32 mouse cellular contexts compared by ENCODE assay signal in the genomic region with DNA sequence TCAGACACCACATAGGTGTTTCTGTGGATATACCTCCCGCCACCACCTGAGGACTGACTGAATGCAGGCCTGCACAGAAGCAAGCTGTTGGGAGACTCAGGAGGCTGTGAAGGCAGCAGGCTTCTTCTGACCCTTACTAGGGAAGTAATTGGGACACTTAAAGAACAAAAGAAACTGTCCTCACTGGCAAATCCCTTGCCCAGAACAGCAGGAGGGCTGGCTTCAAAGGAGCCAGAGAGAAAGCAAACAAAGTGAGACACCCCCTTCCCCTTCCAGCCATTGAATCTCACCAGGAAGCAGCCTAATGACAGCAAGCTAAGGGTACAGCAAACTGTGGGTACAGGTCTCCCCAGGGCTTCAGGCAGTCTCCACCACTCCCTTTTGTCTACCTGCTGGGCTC.
DNase-seq lines count a peak whose midpoint lies in the region; ATAC-seq and TF ChIP-seq lines count a peak whose summit lies in the region.
"Had no signal": no experiment of that assay in that cellular context is flagged by ENCODE, and none has a peak within 500 bp of the region (broad histone marks: within the 10 kb centered on the region; RNA-seq: fewer than 3 reads in every experiment).

No protein-coding gene starts in this region.

- peak; percentile 3 for DNase-seq in embryo, embryonic 10 days (ENCODE audit: low spot score)
- DNase-seq in embryo, embryonic 10.5 days (ENCODE audit: low spot score): no peak
- DNase-seq in layer of hippocampus, adult 2 months (ENCODE audit: low spot score in 2 of 2): no peak
- DNase-seq in layer of hippocampus, adult 9-11 months: no peak
- DNase-seq in ES-CJ7 (ENCODE audit: low read depth, low spot score): peak; percentile 69
- peak; percentile 47 for DNase-seq in brain, embryonic 14.5 days (ENCODE audit: low read depth)
- DNase-seq in heart, postnatal 25 days (ENCODE audit: low spot score): no peak
- DNase-seq: adrenal gland, adult 2 months; cerebellum, adult 11 months; cerebellum, adult 9-10 months; cerebellum, postnatal 36 days; gastrocnemius, adult 2 months; gastrocnemius, postnatal 36 days; heart, adult 18-20 months; heart, postnatal 4 days; kidney, adult 11 months; kidney, postnatal 25 days; left cerebral cortex, postnatal 4 days; liver, postnatal 0 days; right cerebral cortex, adult 18-20 months; thymus, adult 2 months; thymus, postnatal 36 days had no signal

- no peak for TF ChIP-seq POLR2A in brain, embryonic 14.5 days (IDR thresholded peaks at IDR 0.05; ENCODE audit: borderline replicate concordance, extremely low read depth, insufficient read depth, insufficient read length, poor library complexity, severe bottlenecking)

- no peak for ATAC-seq in cerebellum, adult (ENCODE audit: insufficient number of reproducible peaks, low FRiP score, low TSS enrichment)
- ATAC-seq: activated CD4-positive, CD25-positive, alpha-beta regulatory T cell, adult 4 months; inflammation-experienced regulatory T-cells, adult 6 months; liver, embryonic 12.5 days; liver, postnatal 0 days had no signal

- no peak overlapping the region for H3K4me3 ChIP-seq in layer of hippocampus, adult 2 months
- H3K4me3 ChIP-seq: embryonic facial prominence, embryonic 13.5 days; forebrain, embryonic 12.5 days; gastrocnemius, adult 2 months; kidney, embryonic 15.5 days; liver, embryonic 12.5 days; neural tube, embryonic 15.5 days had no signal

- peak overlapping the region; percentile 94 for H3K27ac ChIP-seq in layer of hippocampus, adult 2 months
- H3K27ac ChIP-seq: embryonic facial prominence, embryonic 13.5 days; forebrain, embryonic 12.5 days; gastrocnemius, adult 2 months; hindbrain, embryonic 14.5 days; kidney, embryonic 15.5 days; liver, embryonic 12.5 days; macrophage; neural tube, embryonic 15.5 days had no signal

- no peak for TF ChIP-seq CTCF in layer of hippocampus, adult 2 months (conservative IDR thresholded peaks at IDR 0.05)
- TF ChIP-seq CTCF in brain, embryonic 14.5 days (IDR thresholded peaks at IDR 0.05; ENCODE audit: borderline replicate concordance, extremely low read depth, insufficient read depth, insufficient read length): no peak

- intact Hi-C loops in heart, postnatal 25 days (cut with DNase I): no loop called here

Comparison
In these comparisons a context has a peak if more than half of its experiments do, and no peak if none do; other contexts are left out.
1. DNase-seq: peak in embryo, embryonic 10 days (single experiment), ES-CJ7 (single experiment) and brain, embryonic 14.5 days (single experiment); none in embryo, embryonic 10.5 days (single experiment), layer of hippocampus, adult 2 months (0 of 2), layer of hippocampus, adult 9-11 months (single experiment) and heart, postnatal 25 days (single experiment).